Mouse (Mus musculus) naive thymus-derived CD4-positive, alpha-beta T cell, adult 2 months (primary cell): Measurements from ENCODE around the gene Numbl.

Source experiments
- DNase-seq: peaks from one replicate; pipeline ENCODE4 v3.0.0-alpha.2; 2011; ENCODE audit warnings: low read depth

Gene Numbl

GRCm38 (mm10) chr7:27326101-27326880 is 68.1 kb downstream of the Numbl start:
- DNase-seq, result no peak

GRCm38 (mm10) chr7:27327500-27327899 is 69.3 kb downstream of the Numbl start:
- no peak for DNase-seq

GRCm38 (mm10) chr7:27328161-27328560 is 69.9 kb downstream of the Numbl start:
- DNase-seq, result no peak

- peak; percentile 27 for DNase-seq
These were observed 70.4 kb downstream of the Numbl start for GRCm38 (mm10) chr7:27328648-27329047.

- peak; percentile 94 for DNase-seq
These were observed 71.2 kb downstream of the Numbl start for GRCm38 (mm10) chr7:27329326-27329947.

GRCm38 (mm10) chr7:27329981-27330380 is 71.7 kb downstream of the Numbl start:
- DNase-seq, result no peak

GRCm38 (mm10) chr7:27330709-27331540 is 72.7 kb downstream of the Numbl start:
- DNase-seq, result peak; percentile 89

GRCm38 (mm10) chr7:27331541-27331851 is 73.3 kb downstream of the Numbl start:
- DNase-seq, result no peak
